Mouse (Mus musculus): ENCODE measurements around the gene Atp2b1. TPM values are rescaled to one million over a fixed set of nuclear protein-coding genes. Genes with fewer than 3 reads are reported as not detected.

Gene Atp2b1
- polyA plus RNA-seq, 1 experiment from 2014 or later = 171 TPM

- H3K9ac ChIP-seq (ENCODE audit: low read length) = no peak overlapping the region
- no peaks in the 10 kb centered on the region for H3K27me3 ChIP-seq (replicated peaks; ENCODE audit: control insufficient read depth, insufficient read depth, low read length)
- 77% methylated on average over 3 of the region's 3 CpGs for WGBS
Measured at GRCm38 (mm10) chr10:99038866-99039265, 124.7 kb downstream of the Atp2b1 start.

GRCm38 (mm10) chr10:99040171-99040570 is 126.0 kb downstream of the Atp2b1 start:
- ATAC-seq (replicated peaks; ENCODE audit: low FRiP score, low TSS enrichment, low read depth) (no peak), DNase-seq (ENCODE audit: low spot score) (no peak)
- Histone ChIP-seq H3K36me3 (ENCODE audit: control insufficient read depth, insufficient read depth, low read length) (no peaks in the 10 kb centered on the region), H3K4me3 (ENCODE audit: low read depth, low read length) (no peak overlapping the region), H3K9ac (ENCODE audit: low read length) (no peak overlapping the region), H3K27ac (ENCODE audit: low read depth) (no peak overlapping the region), H3K4me1 (replicated peaks; ENCODE audit: control insufficient read depth, insufficient read depth, low read length) (no peaks in the 10 kb centered on the region), H3K4me2 (ENCODE audit: low read length) (no peak overlapping the region), H3K27me3 (replicated peaks; ENCODE audit: control insufficient read depth, insufficient read depth, low read length) (no peaks in the 10 kb centered on the region), H3K9me3 (ENCODE audit: control insufficient read depth, low read length) (no peaks in the 10 kb centered on the region)
- 88% methylated on average over 5 of the region's 5 CpGs for WGBS

More at GRCm38 (mm10) chr10:99038866-99039265, 124.7 kb downstream of the Atp2b1 start:
- Histone ChIP-seq H3K4me1 (replicated peaks; ENCODE audit: control insufficient read depth, insufficient read depth, low read length) (no peaks in the 10 kb centered on the region), H3K4me3 (ENCODE audit: low read depth, low read length) (no peak overlapping the region), H3K9me3 (ENCODE audit: control insufficient read depth, low read length) (no peaks in the 10 kb centered on the region), H3K36me3 (ENCODE audit: control insufficient read depth, insufficient read depth, low read length) (no peaks in the 10 kb centered on the region), H3K4me2 (ENCODE audit: low read length) (no peak overlapping the region), H3K27ac (ENCODE audit: low read depth) (no peak overlapping the region)
- ATAC-seq (replicated peaks; ENCODE audit: low FRiP score, low TSS enrichment, low read depth) = no peak
- no peak for DNase-seq (ENCODE audit: low spot score)

- no peak overlapping the region for H3K27ac ChIP-seq (ENCODE audit: low read depth)
- no peaks in the 10 kb centered on the region for H3K9me3 ChIP-seq (ENCODE audit: control insufficient read depth, low read length)
- no peak overlapping the region for H3K9ac ChIP-seq (ENCODE audit: low read length)
- ATAC-seq (replicated peaks; ENCODE audit: low FRiP score, low TSS enrichment, low read depth) (no peak), DNase-seq (ENCODE audit: low spot score) (no peak)
- 25% methylated on average over 5 of the region's 5 CpGs for WGBS
- H3K27me3 ChIP-seq (replicated peaks; ENCODE audit: control insufficient read depth, insufficient read depth, low read length) = no peaks in the 10 kb centered on the region
- no peak overlapping the region for H3K4me3 ChIP-seq (ENCODE audit: low read depth, low read length)
- H3K4me1 ChIP-seq (replicated peaks; ENCODE audit: control insufficient read depth, insufficient read depth, low read length) = no peaks in the 10 kb centered on the region
- H3K4me2 ChIP-seq (ENCODE audit: low read length) = no peak overlapping the region
- H3K36me3 ChIP-seq (ENCODE audit: control insufficient read depth, insufficient read depth, low read length) = no peaks in the 10 kb centered on the region
Measured at GRCm38 (mm10) chr10:99046756-99047550, 132.7 kb downstream of the Atp2b1 start.

- no peaks in the 10 kb centered on the region for H3K27me3 ChIP-seq (replicated peaks; ENCODE audit: control insufficient read depth, insufficient read depth, low read length)
- H3K4me3 ChIP-seq (ENCODE audit: low read depth, low read length) = no peak overlapping the region
- no peak overlapping the region for H3K27ac ChIP-seq (ENCODE audit: low read depth)
- H3K9ac ChIP-seq (ENCODE audit: low read length) = no peak overlapping the region
- no peaks in the 10 kb centered on the region for H3K9me3 ChIP-seq (ENCODE audit: control insufficient read depth, low read length)
- H3K4me2 ChIP-seq (ENCODE audit: low read length) = no peak overlapping the region
- WGBS = 64% methylated on average over 4 of the region's 4 CpGs
- no peak for ATAC-seq (replicated peaks; ENCODE audit: low FRiP score, low TSS enrichment, low read depth)
- H3K4me1 ChIP-seq (replicated peaks; ENCODE audit: control insufficient read depth, insufficient read depth, low read length) = no peaks in the 10 kb centered on the region
- no peak for DNase-seq (ENCODE audit: low spot score)
- H3K36me3 ChIP-seq (ENCODE audit: control insufficient read depth, insufficient read depth, low read length) = no peaks in the 10 kb centered on the region
Measured at GRCm38 (mm10) chr10:99047551-99047940, 133.3 kb downstream of the Atp2b1 start.

GRCm38 (mm10) chr10:99050093-99050492 is 135.9 kb downstream of the Atp2b1 start:
- Histone ChIP-seq H3K9me3 (ENCODE audit: control insufficient read depth, low read length) (no peaks in the 10 kb centered on the region), H3K9ac (ENCODE audit: low read length) (no peak overlapping the region), H3K4me2 (ENCODE audit: low read length) (no peak overlapping the region), H3K27me3 (replicated peaks; ENCODE audit: control insufficient read depth, insufficient read depth, low read length) (no peaks in the 10 kb centered on the region), H3K36me3 (ENCODE audit: control insufficient read depth, insufficient read depth, low read length) (no peaks in the 10 kb centered on the region), H3K4me1 (replicated peaks; ENCODE audit: control insufficient read depth, insufficient read depth, low read length) (no peaks in the 10 kb centered on the region), H3K27ac (ENCODE audit: low read depth) (no peak overlapping the region), H3K4me3 (ENCODE audit: low read depth, low read length) (no peak overlapping the region)
- no peak for DNase-seq (ENCODE audit: low spot score)
- 82% methylated on average over 7 of the region's 7 CpGs for WGBS
- no peak for ATAC-seq (replicated peaks; ENCODE audit: low FRiP score, low TSS enrichment, low read depth)

GRCm38 (mm10) chr10:99053111-99053510 is 138.9 kb downstream of the Atp2b1 start:
- ATAC-seq (replicated peaks; ENCODE audit: low FRiP score, low TSS enrichment, low read depth) (no peak), DNase-seq (ENCODE audit: low spot score) (no peak)
- Histone ChIP-seq H3K9me3 (ENCODE audit: control insufficient read depth, low read length) (no peaks in the 10 kb centered on the region), H3K36me3 (ENCODE audit: control insufficient read depth, insufficient read depth, low read length) (no peaks in the 10 kb centered on the region), H3K27ac (ENCODE audit: low read depth) (no peak overlapping the region), H3K4me1 (replicated peaks; ENCODE audit: control insufficient read depth, insufficient read depth, low read length) (no peaks in the 10 kb centered on the region), H3K9ac (ENCODE audit: low read length) (no peak overlapping the region), H3K4me3 (ENCODE audit: low read depth, low read length) (no peak overlapping the region), H3K4me2 (ENCODE audit: low read length) (no peak overlapping the region), H3K27me3 (replicated peaks; ENCODE audit: control insufficient read depth, insufficient read depth, low read length) (no peaks in the 10 kb centered on the region)

GRCm38 (mm10) chr10:99060588-99060987 is 146.4 kb downstream of the Atp2b1 start:
- Histone ChIP-seq H3K27me3 (replicated peaks; ENCODE audit: control insufficient read depth, insufficient read depth, low read length) (no peaks in the 10 kb centered on the region), H3K27ac (ENCODE audit: low read depth) (no peak overlapping the region), H3K36me3 (ENCODE audit: control insufficient read depth, insufficient read depth, low read length) (no peaks in the 10 kb centered on the region), H3K4me3 (ENCODE audit: low read depth, low read length) (no peak overlapping the region), H3K9me3 (ENCODE audit: control insufficient read depth, low read length) (no peaks in the 10 kb centered on the region), H3K9ac (ENCODE audit: low read length) (no peak overlapping the region), H3K4me1 (replicated peaks; ENCODE audit: control insufficient read depth, insufficient read depth, low read length) (no peaks in the 10 kb centered on the region), H3K4me2 (ENCODE audit: low read length) (no peak overlapping the region)
- ATAC-seq (replicated peaks; ENCODE audit: low FRiP score, low TSS enrichment, low read depth) (no peak), DNase-seq (ENCODE audit: low spot score) (no peak)
- 82% methylated on average over 7 of the region's 7 CpGs for WGBS

- no peak overlapping the region for H3K4me2 ChIP-seq (ENCODE audit: low read length)
- ATAC-seq (replicated peaks; ENCODE audit: low FRiP score, low TSS enrichment, low read depth) = no peak
- no peaks in the 10 kb centered on the region for H3K9me3 ChIP-seq (ENCODE audit: control insufficient read depth, low read length)
- no peaks in the 10 kb centered on the region for H3K36me3 ChIP-seq (ENCODE audit: control insufficient read depth, insufficient read depth, low read length)
- 86% methylated on average over 10 of the region's 10 CpGs for WGBS
- no peak for DNase-seq (ENCODE audit: low spot score)
- no peak overlapping the region for H3K4me3 ChIP-seq (ENCODE audit: low read depth, low read length)
- H3K9ac ChIP-seq (ENCODE audit: low read length) = no peak overlapping the region
- H3K4me1 ChIP-seq (replicated peaks; ENCODE audit: control insufficient read depth, insufficient read depth, low read length) = no peaks in the 10 kb centered on the region
- H3K27ac ChIP-seq (ENCODE audit: low read depth) = no peak overlapping the region
- H3K27me3 ChIP-seq (replicated peaks; ENCODE audit: control insufficient read depth, insufficient read depth, low read length) = no peaks in the 10 kb centered on the region
Measured at GRCm38 (mm10) chr10:99061418-99061817, 147.2 kb downstream of the Atp2b1 start.

- DNase-seq (ENCODE audit: low spot score) = no peak
- WGBS = 79% methylated on average over 5 of the region's 5 CpGs
- no peaks in the 10 kb centered on the region for H3K36me3 ChIP-seq (ENCODE audit: control insufficient read depth, insufficient read depth, low read length)
Measured at GRCm38 (mm10) chr10:99062546-99062945, 148.3 kb downstream of the Atp2b1 start.

More at GRCm38 (mm10) chr10:99062546-99062945, 148.3 kb downstream of the Atp2b1 start:
- Histone ChIP-seq H3K27ac (ENCODE audit: low read depth) (no peak overlapping the region), H3K27me3 (replicated peaks; ENCODE audit: control insufficient read depth, insufficient read depth, low read length) (no peaks in the 10 kb centered on the region), H3K4me1 (replicated peaks; ENCODE audit: control insufficient read depth, insufficient read depth, low read length) (no peaks in the 10 kb centered on the region), H3K9ac (ENCODE audit: low read length) (no peak overlapping the region), H3K4me3 (ENCODE audit: low read depth, low read length) (no peak overlapping the region), H3K9me3 (ENCODE audit: control insufficient read depth, low read length) (no peaks in the 10 kb centered on the region), H3K4me2 (ENCODE audit: low read length) (no peak overlapping the region)
- ATAC-seq (replicated peaks; ENCODE audit: low FRiP score, low TSS enrichment, low read depth) = no peak
